Mouse (Mus musculus): Measurements from ENCODE around the gene Hoga1. TPM values are rescaled to one million over a fixed set of nuclear protein-coding genes. Genes with fewer than 3 reads are reported as not detected.

The Hoga1 gene
- total RNA-seq, 2 experiments from 2014 or later = 2.9 to 3.7 TPM

- intact Hi-C loops (cut with DNase I) = no loop called here
Measured at GRCm38 (mm10) chr19:42019011-42019522, 26.3 kb upstream of the Hoga1 start.

GRCm38 (mm10) chr19:42021681-42022541 lies 23.5 kb upstream of the Hoga1 start:
- DNase-seq = no peak

More at GRCm38 (mm10) chr19:42019011-42019522, 26.3 kb upstream of the Hoga1 start:
- peak in 1 of 2 experiments; percentile 13 for DNase-seq

DNA sequence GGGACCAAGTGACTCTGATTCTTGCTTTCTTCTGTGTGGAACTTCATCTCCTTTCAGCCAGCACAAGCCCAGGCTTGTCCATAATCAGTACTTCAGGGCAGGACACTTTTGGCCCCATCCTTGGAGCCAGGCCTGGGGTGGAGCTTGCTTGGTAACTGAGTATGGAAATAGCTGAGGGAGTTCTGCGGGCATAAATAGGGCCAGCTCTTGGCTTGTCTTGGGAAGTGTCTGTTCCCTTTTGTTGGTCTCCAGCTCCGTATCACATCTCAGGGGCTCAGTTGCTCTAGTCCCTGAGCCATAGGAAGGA lies 22.9 kb upstream of the Hoga1 start:
- no peak for DNase-seq
- intact Hi-C loops (cut with DNase I) = no loop called here

More at GRCm38 (mm10) chr19:42021681-42022541, 23.5 kb upstream of the Hoga1 start:
- intact Hi-C loops (cut with DNase I) = no loop called here

DNA sequence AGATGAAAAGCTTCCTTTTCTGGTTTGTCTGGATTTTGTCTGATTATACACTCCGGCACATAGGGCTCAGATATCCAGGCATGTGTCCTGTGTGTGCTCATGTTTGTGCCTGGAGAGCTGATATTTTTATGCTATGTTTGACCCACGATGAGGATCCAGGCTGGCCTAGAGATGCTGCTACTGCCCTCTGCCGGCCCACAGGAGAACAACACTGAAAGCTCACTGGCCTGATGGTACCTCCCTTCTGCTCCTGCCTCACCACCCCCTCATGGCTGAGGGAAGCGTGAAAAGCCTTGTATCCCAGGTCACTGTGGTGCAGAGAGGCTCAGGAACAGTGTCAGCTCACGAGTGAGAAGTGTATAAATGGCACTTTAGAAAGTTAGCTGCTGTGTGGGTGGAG lies 19.3 kb upstream of the Hoga1 start:
- peak; percentile 74 to 86 for DNase-seq
- intact Hi-C loops (cut with DNase I) = loop anchor here (2.0 to 5.0 kb wide), 2 partner anchors 47 to 104 kb away; no protein-coding TSS in a partner anchor

GRCm38 (mm10) chr19:42031112-42031511 lies 14.3 kb upstream of the Hoga1 start:
- DNase-seq = no peak
- intact Hi-C loops (cut with DNase I) = no loop called here

GRCm38 (mm10) chr19:42033611-42034010 lies 11.8 kb upstream of the Hoga1 start:
- intact Hi-C loops (cut with DNase I) = loop anchor here (2.0 kb wide), 1 partner anchor 35 kb away; no protein-coding TSS in a partner anchor
- DNase-seq = peak in 1 of 2 experiments; percentile 33

DNA sequence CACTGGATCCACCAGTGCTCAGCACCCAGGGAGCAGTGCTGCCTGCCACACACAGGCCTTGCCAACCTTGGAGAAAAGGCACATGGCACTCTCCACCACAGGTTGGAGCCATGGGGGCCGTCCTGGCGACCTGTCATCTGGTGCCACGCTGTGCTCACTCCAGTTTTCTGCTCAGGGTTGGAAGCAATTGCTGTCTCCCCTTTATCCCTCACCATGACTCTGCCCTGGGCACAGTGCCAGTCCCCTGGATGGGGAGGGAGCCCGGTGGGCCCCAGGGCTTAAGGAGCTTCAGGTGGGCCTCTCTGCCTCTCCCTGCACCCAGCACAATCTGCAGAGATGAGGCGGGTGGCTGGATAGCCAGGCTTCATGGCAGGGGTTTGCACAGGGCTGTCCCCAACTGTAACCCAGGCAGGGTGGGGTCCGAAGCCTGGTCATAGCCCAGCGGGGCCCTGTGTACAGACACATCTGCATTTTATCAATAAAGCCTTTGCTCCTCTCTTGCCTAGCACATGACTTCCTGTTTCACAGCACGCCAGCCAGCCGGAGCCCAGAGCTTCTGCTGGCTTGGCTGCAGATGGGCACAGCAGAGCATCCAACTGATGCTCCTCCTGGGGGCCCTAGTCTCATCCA lies 11.1 kb upstream of the Hoga1 start:
- intact Hi-C loops (cut with DNase I) = loop anchor here (2.0 kb wide), 1 partner anchor 35 kb away; no protein-coding TSS in a partner anchor
- peak in 1 of 2 experiments; percentile 32 for DNase-seq

- DNase-seq = no peak
- intact Hi-C loops (cut with DNase I) = loop anchor here (2.0 to 5.0 kb wide), 2 partner anchors 34 to 112 kb away; partner anchors contain the start of gene Marveld1
Measured at GRCm38 (mm10) chr19:42034881-42035455, 10.4 kb upstream of the Hoga1 start.

DNA sequence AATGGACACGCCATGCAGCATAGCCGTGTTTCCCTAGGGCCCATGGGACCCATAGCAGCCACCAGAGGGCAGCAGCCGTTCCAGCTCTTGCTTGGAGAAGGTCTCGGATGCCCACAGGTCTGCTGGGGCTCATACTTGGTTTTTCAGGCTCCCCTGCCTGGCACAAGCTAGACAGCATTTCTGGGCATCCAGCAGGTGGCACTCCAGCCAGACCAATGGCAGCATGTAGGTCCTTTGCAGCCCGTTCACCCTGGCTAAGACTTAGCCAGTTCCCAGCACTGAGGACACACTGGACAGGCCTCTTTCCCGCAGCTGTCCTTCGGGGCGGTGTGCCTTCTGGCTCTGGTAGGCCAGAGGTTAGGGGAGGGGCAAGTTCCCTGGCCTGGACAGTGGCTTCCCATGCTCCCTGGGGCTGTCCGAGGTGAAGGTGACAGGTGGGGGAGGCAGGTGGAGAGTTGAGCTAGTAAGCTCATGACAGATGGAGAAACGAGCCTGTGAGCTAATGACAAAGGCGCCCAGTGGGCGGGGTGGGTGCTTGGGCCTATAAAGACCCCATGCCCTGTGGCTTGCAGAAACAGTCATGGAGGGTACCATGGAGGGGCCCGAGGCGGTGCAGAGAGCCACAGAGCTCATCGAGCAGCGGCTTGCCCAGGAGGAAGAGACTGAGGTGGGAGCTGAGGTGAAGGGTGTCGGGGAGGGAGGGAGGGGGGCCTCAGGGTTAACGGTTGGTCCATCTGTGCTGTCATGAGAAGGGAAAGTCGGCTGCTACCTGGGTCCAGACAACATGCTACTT lies 9.8 kb upstream of the Hoga1 start, which contains the start of gene Ankrd2:
TSS of gene Ankrd2 (plus strand) at position 545 of the 793 bp plus-strand sequence.
- DNase-seq = peak; percentile 79 to 83
- intact Hi-C loops (cut with DNase I) = loop anchor here (2.0 to 5.0 kb wide), 2 partner anchors 33 to 112 kb away; partner anchors contain the start of gene Marveld1

DNA sequence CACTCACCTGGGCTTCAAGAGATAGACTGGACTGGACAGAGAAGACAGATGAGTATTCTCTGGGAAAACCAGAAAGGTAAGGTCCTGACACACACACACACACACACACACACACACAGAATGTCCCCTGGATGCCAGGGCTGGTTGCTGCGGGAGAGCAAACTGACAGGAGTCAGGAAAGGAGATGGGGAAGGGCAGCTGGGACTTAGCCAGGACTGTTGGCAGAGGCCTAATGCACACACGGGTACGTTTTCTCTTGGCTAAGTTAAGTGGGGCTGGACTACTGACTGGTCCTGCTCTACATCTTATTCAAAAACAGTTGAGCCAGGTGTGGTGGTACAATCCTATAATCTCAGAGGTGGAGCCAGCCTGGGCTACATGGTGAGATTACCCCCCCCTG lies 9.1 kb upstream of the Hoga1 start:
- intact Hi-C loops (cut with DNase I) = loop anchor here (5.0 kb wide), 1 partner anchor 111 kb away; the partner anchor contains the start of gene Marveld1
- no peak for DNase-seq

GRCm38 (mm10) chr19:42037167-42037702 lies 8.2 kb upstream of the Hoga1 start:
- intact Hi-C loops (cut with DNase I) = loop anchor here (5.0 kb wide), 1 partner anchor 110 kb away; the partner anchor contains the start of gene Marveld1

GRCm38 (mm10) chr19:42038310-42038709 lies 7.1 kb upstream of the Hoga1 start:
- DNase-seq = no peak
- intact Hi-C loops (cut with DNase I) = loop anchor here (5.0 kb wide), 1 partner anchor 109 kb away; the partner anchor contains the start of gene Marveld1

More at GRCm38 (mm10) chr19:42037167-42037702, 8.2 kb upstream of the Hoga1 start:
- DNase-seq = no peak

DNA sequence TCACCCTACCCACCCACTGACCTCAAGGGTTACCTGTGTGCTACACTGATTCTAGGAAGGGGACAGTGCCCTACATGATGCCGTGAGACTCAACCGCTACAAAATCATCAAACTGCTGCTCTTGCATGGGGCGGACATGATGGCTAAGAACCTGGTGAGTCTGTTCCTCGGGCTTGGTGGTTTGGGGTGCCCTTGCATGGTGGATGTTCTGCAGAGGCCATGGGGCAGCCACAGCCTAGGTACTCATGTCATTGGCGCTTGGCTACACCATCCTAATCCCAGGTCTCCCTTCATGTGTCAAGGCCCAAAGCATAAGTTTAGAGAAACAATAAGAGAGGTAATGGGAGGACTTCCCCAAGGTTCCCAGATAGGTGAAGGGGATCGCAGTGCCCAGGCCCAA lies 1.4 kb upstream of the Hoga1 start:
- intact Hi-C loops (cut with DNase I) = no loop called here
- DNase-seq = no peak

DNA sequence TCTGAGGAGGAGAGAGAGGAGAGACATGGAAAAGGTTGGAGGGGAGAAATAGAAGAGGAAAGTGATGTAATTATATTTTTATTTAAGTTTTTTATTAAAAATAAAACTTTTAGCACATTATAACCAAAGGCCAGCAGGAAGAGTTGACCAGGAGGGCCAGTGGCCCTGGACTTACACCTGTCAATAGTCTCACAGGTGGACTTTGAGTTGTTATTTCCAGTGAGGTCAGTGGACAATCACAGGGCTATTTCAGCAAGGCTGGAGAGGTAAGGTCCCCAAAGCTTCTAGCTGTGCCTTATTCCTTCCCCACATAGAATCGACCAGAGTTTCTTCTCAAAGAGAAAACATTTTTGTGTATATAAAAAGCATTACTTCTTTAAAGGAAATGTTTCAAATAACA lies 4.8 kb downstream of the Hoga1 start:
- DNase-seq = no peak
- intact Hi-C loops (cut with DNase I) = no loop called here

DNA sequence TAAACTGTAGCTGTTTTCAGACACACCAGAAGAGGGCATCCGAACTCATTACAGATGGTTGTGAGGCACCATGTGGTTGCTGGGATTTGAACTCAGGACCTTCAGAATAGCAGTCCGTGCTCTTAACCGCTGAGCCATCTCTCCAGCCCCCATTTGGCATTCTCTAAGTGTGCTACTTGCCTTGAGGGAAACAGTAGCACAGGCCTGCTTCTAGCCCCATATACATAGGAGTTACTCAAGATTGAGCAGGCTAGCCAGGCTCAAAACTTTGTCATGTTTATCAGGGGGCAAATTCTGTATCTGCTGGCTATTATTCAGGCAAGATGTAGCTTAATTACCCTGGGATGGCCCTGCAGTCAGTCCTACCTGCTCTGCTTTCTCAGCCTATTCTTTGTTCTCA lies 5.9 kb downstream of the Hoga1 start:
- intact Hi-C loops (cut with DNase I) = no loop called here
- DNase-seq = no peak

DNA sequence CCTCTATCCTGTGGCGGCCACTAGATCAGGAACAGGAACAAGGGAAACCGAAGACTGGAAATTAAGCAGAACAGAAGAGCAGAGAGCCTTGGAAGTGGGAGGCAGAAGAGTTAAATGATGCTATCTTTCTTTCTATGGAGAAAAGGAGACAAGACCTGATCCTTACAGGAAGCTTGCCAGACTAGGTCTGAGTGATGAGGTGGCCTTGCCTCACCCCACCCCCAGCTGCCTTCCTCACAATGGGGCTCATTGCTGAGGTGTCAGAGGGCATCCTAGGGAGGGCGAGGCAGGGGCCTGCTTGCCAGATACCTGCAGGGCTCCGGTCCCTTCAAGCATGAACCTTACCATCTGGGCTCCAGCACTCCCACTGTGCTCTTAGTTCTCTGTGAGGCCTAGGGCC lies 6.5 kb downstream of the Hoga1 start, which contains the start of gene 4933411K16Rik:
TSS of gene 4933411K16Rik (plus strand) at position 301 of the 400 bp plus-strand sequence.
- no peak for DNase-seq
- intact Hi-C loops (cut with DNase I) = no loop called here

- DNase-seq = no peak
- intact Hi-C loops (cut with DNase I) = no loop called here
Measured at GRCm38 (mm10) chr19:42054255-42054654, 8.8 kb downstream of the Hoga1 start.

GRCm38 (mm10) chr19:42055881-42056280 lies 10.5 kb downstream of the Hoga1 start:
- intact Hi-C loops (cut with DNase I) = no loop called here
- DNase-seq = peak; percentile 66 to 82

DNA sequence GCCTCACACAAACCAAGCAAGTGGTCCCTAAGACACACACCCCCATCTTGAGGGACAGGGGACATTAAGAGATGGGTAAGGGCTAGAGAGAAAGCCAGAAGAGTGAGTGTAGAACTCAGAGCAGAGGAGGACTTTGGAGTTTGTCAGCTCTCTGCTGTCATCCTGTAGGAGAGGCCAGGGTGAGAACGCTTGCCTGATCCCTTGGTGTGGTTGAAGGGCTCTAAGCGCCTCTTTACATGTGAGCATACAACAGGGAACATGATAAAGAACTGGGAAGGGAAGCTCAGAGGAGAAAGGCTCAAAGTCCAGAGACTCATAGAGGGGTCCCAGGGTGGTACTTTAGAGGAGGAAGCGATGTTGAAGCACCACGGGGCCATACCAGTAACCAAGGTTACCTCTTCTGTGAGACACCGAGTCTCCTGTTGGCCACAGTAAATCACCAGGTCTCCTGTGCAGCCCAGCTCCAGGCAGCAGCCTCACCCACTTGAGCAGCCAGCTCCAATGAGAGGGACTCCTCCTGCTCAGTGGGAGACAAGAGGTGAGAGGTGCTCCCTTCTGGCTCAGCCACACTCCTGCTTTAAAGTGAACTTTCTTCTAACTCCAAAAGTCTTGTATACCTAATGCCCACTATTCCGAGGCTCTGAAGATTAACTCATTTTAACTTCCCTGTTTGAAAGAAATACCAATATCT lies 11.5 kb downstream of the Hoga1 start:
- intact Hi-C loops (cut with DNase I) = no loop called here
- no peak for DNase-seq

Data from gastrocnemius, postnatal 36 days (tissue).